Mouse (Mus musculus) MEL (cell line): ENCODE results near the gene Ppfibp1. TPM values are rescaled to one million over a fixed set of nuclear protein-coding genes. Genes with fewer than 3 reads are reported as not detected.

Experiments
- DNase-seq: peaks from one replicate; pipeline ENCODE4 v3.0.0; 2011; ENCODE audit warnings: low read depth, low spot score
- H3K27ac ChIP-seq: 2 replicates; pipeline ENCODE4 v1.5.1; 2012; ENCODE audit warnings: low read depth, mild to moderate bottlenecking, control low read depth, low read length, moderate library complexity; ENCODE audit not compliant: control insufficient read depth
- H3K27me3 ChIP-seq, 2 experiments: fragments of 150-350 bp in 1 of 2; sonication (generic) in 1 of 2; 2 replicates each; pipeline ENCODE4 v1.6.1; 2012; ENCODE audit warnings: low read length in 2 of 2, mild to moderate bottlenecking in 2 of 2, improper control_type of control experiment in 1 of 2, moderate library complexity in 1 of 2; ENCODE audit not compliant: insufficient read depth in 2 of 2, control insufficient read depth in 1 of 2
- H3K36me3 ChIP-seq, 2 experiments: 2 replicates each; pipeline ENCODE4 v1.6.1; 2012 to 2014; ENCODE audit warnings: low read length in 2 of 2, improper control_type of control experiment in 1 of 2, inconsistent platforms in 1 of 2, mild to moderate bottlenecking in 1 of 2; ENCODE audit not compliant: insufficient read depth in 2 of 2, control insufficient read depth in 1 of 2
- H3K4me1 ChIP-seq, 2 experiments: fragments of 150-350 bp in 1 of 2; sonication (generic) in 1 of 2; 2 replicates each; pipeline ENCODE4 v1.6.1; 2012; ENCODE audit warnings: low read length in 2 of 2, improper control_type of control experiment in 1 of 2, mild to moderate bottlenecking in 1 of 2; ENCODE audit not compliant: insufficient read depth in 2 of 2, control insufficient read depth in 1 of 2
- H3K4me3 ChIP-seq, 2 experiments: fragments of 150-350 bp in 1 of 2; sonication (generic) in 1 of 2; 2 replicates each; pipeline ENCODE4 v1.5.1; 2012; ENCODE audit warnings: low read depth in 2 of 2, low read length in 2 of 2, mild to moderate bottlenecking in 2 of 2, moderate library complexity in 2 of 2, control low read depth in 1 of 2, improper control_type of control experiment in 1 of 2; ENCODE audit not compliant: control insufficient read depth in 1 of 2, insufficient read depth in 1 of 2
- H3K79me2 ChIP-seq: 2 replicates; pipeline ENCODE4 v1.6.1; 2012; ENCODE audit warnings: mild to moderate bottlenecking, low read length, moderate library complexity; ENCODE audit not compliant: control insufficient read depth, poor library complexity, insufficient read depth
- H3K9ac ChIP-seq: 2 replicates; pipeline ENCODE4 v1.6.1; 2012; ENCODE audit warnings: low read depth, mild to moderate bottlenecking, control low read depth, low read length, moderate library complexity; ENCODE audit not compliant: control insufficient read depth, poor library complexity, severe bottlenecking
- H3K9me3 ChIP-seq: fragments of 150-350 bp; sonication (generic); replicated peaks from 2 replicates; pipeline ENCODE4 v1.6.1; 2012; ENCODE audit warnings: mild to moderate bottlenecking, low read length, improper control_type of control experiment, moderate library complexity; ENCODE audit not compliant: insufficient read depth
- BHLHE40 ChIP-seq: IDR thresholded peaks from 2 replicates; pipeline ENCODE4 v1.6.1; 2012; ENCODE audit warnings: low read depth, mild to moderate bottlenecking, inconsistent platforms, low read length, improper control_type of control experiment, borderline replicate concordance
- CTCF ChIP-seq, 3 experiments: IDR thresholded peaks in 2 of 3; conservative IDR thresholded peaks in 1 of 3; 2 replicates each; pipeline ENCODE4 v1.5.1; 2011 to 2012; ENCODE audit warnings: low read length in 3 of 3, low read depth in 2 of 3, mild to moderate bottlenecking in 2 of 3, improper control_type of control experiment in 1 of 3, inconsistent platforms in 1 of 3, mixed read lengths in 1 of 3, moderate library complexity in 1 of 3; ENCODE audit not compliant: control insufficient read depth in 1 of 3, insufficient read depth in 1 of 3, poor library complexity in 1 of 3, severe bottlenecking in 1 of 3
- ETS1 ChIP-seq: IDR thresholded peaks from 2 replicates; pipeline ENCODE4 v1.6.1; 2012; ENCODE audit warnings: low read depth, mild to moderate bottlenecking, inconsistent platforms, low read length, improper control_type of control experiment, moderate library complexity
- GABPA ChIP-seq: IDR thresholded peaks from 2 replicates; pipeline ENCODE4 v1.6.1; 2012; ENCODE audit warnings: low read depth, mild to moderate bottlenecking, inconsistent platforms, low read length, improper control_type of control experiment, moderate library complexity
- KAT2A ChIP-seq: conservative IDR thresholded peaks from 2 replicates; pipeline ENCODE4 v1.6.1; 2012; ENCODE audit warnings: low read depth, low read length, improper control_type of control experiment, inconsistent platforms
- MAZ ChIP-seq: IDR thresholded peaks from 2 replicates; pipeline ENCODE4 v1.6.1; 2012; ENCODE audit warnings: low read depth, mild to moderate bottlenecking, inconsistent platforms, low read length, improper control_type of control experiment
- MYC ChIP-seq: IDR thresholded peaks from 2 replicates; pipeline ENCODE4 v1.6.1; 2011; ENCODE audit warnings: low read depth, mild to moderate bottlenecking, low read length, improper control_type of control experiment, moderate library complexity
- NELFE ChIP-seq: IDR thresholded peaks from 2 replicates; pipeline ENCODE4 v1.6.1; 2011; ENCODE audit warnings: low read depth, low read length, improper control_type of control experiment
- NRF1 ChIP-seq: IDR thresholded peaks from 2 replicates; pipeline ENCODE4 v1.6.1; 2014; ENCODE audit warnings: low read depth, mild to moderate bottlenecking, inconsistent platforms, low read length, improper control_type of control experiment, moderate library complexity; ENCODE audit not compliant: poor library complexity, insufficient read depth, severe bottlenecking
- POLR2A ChIP-seq, 2 experiments: IDR thresholded peaks; 2 replicates each; pipeline ENCODE4 v1.6.1; 2011 to 2012; ENCODE audit warnings: low read length in 2 of 2, mild to moderate bottlenecking in 2 of 2, control low read depth in 1 of 2, improper control_type of control experiment in 1 of 2, low read depth in 1 of 2, moderate library complexity in 1 of 2; ENCODE audit not compliant: control insufficient read depth in 1 of 2, insufficient read depth in 1 of 2, poor library complexity in 1 of 2
- POLR2AphosphoS2 ChIP-seq: IDR thresholded peaks from 2 replicates; pipeline ENCODE4 v1.6.1; 2011; ENCODE audit warnings: low read length, improper control_type of control experiment
- POLR2AphosphoS5 ChIP-seq: IDR thresholded peaks from 2 replicates; pipeline ENCODE4 v1.6.1; 2012; ENCODE audit warnings: low read depth, borderline replicate concordance, mild to moderate bottlenecking, inconsistent platforms, low read length, moderate library complexity, mixed read lengths
- RAD21 ChIP-seq: IDR thresholded peaks from 2 replicates; pipeline ENCODE4 v1.6.1; 2011; ENCODE audit warnings: mild to moderate bottlenecking, low read depth, low read length, improper control_type of control experiment
- RCOR1 ChIP-seq: IDR thresholded peaks from 2 replicates; pipeline ENCODE4 v1.6.1; 2012; ENCODE audit warnings: low read depth, mild to moderate bottlenecking, inconsistent platforms, low read length, improper control_type of control experiment
- SIN3A ChIP-seq: IDR thresholded peaks from 2 replicates; pipeline ENCODE4 v1.6.1; 2012; ENCODE audit warnings: low read length, improper control_type of control experiment, inconsistent platforms
- TAL1 ChIP-seq: IDR thresholded peaks from 2 replicates; pipeline ENCODE4 v1.6.1; 2012; ENCODE audit warnings: mild to moderate bottlenecking, inconsistent platforms, low read length, moderate library complexity, mixed read lengths
- TBP ChIP-seq: IDR thresholded peaks from 2 replicates; pipeline ENCODE4 v1.8.0; 2011; ENCODE audit warnings: low read depth, low read length, improper control_type of control experiment
- TCF12 ChIP-seq: IDR thresholded peaks from 2 replicates; pipeline ENCODE4 v1.6.1; 2014; ENCODE audit warnings: low read depth, mild to moderate bottlenecking, inconsistent platforms, low read length, improper control_type of control experiment, moderate library complexity
- USF1 ChIP-seq: IDR thresholded peaks from 2 replicates; pipeline ENCODE4 v1.6.1; 2014; ENCODE audit warnings: low read depth, mild to moderate bottlenecking, inconsistent platforms, low read length, improper control_type of control experiment, moderate library complexity
- ZMIZ1 ChIP-seq: IDR thresholded peaks from 2 replicates; pipeline ENCODE4 v1.6.1; 2012; ENCODE audit warnings: low read depth, mild to moderate bottlenecking, inconsistent platforms, low read length, improper control_type of control experiment, moderate library complexity
- ZNF384 ChIP-seq: IDR thresholded peaks from 2 replicates; pipeline ENCODE4 v1.6.1; 2012; ENCODE audit warnings: low read depth, mild to moderate bottlenecking, inconsistent platforms, low read length, improper control_type of control experiment
- polyA plus RNA-seq, 2 experiments: library from polyadenylated mRNA; stranded (reverse) in 1 of 2; unstranded in 1 of 2; fragments of >175 nt in 1 of 2; fragments of >200 nt in 1 of 2; gene quantifications; 2 replicates each; pipeline versions ENCODE4 v1.2.1 to v1.2.4; 2012; ENCODE audit warnings: low replicate concordance in 2 of 2, low read depth in 1 of 2; ENCODE audit not compliant: insufficient read length in 2 of 2, insufficient read depth in 1 of 2, missing spikeins in 1 of 2
- total RNA-seq: library from RNA; depleted of rRNA; stranded (reverse); fragments of 300-350 nt; gene quantifications from 2 replicates; pipeline ENCODE4 v1.2.3, GENCODE M21; 2012

The Ppfibp1 gene
- total and polyA plus RNA-seq, 3 experiments: 12.2 to 14.6 TPM; not detected in 1

GRCm38 (mm10) chr6:147030096-147030885, 142.0 kb downstream of the Ppfibp1 start:
- H3K4me3 ChIP-seq: no peak overlapping the region
- no peaks in the 10 kb centered on the region for H3K4me1 ChIP-seq
- no peak overlapping the region for H3K9ac ChIP-seq
- no peak overlapping the region for H3K27ac ChIP-seq
- no peaks in the 10 kb centered on the region for H3K27me3 ChIP-seq
- H3K9me3 ChIP-seq: no peaks in the 10 kb centered on the region
- DNase-seq: no peak
- H3K36me3 ChIP-seq: no peaks in the 10 kb centered on the region; a peak in 1 of 4 replicates
- no peaks in the 10 kb centered on the region for H3K79me2 ChIP-seq
- TF ChIP-seq KAT2A: no peak

- Histone ChIP-seq H3K36me3 (no peaks in the 10 kb centered on the region), H3K27ac (no peak within 1 kb of the TSS), H3K4me1 (no peaks in the 10 kb centered on the region), H3K27me3 (no peaks in the 10 kb centered on the region), H3K4me3 (no peak within 1 kb of the TSS)
- TF ChIP-seq RAD21 (no peak), MAZ (no peak), GABPA (no peak)
- TF ChIP-seq, all 39 proteins: peak for 0
- Histone ChIP-seq H3K9ac (no peak within 1 kb of the TSS), H3K9me3 (no peaks in the 10 kb centered on the region), H3K79me2 (no peaks in the 10 kb centered on the region)
- DNase-seq: no peak
Measured at GRCm38 (mm10) chr6:147032303-147032925, 144.1 kb downstream of the Ppfibp1 start, which contains the start of gene Rep15. Rep15 (plus strand) TSS chr6:147032584.

- Histone ChIP-seq H3K9me3 (no peaks in the 10 kb centered on the region), H3K36me3 (peaks cover 2 to 8% of the 10 kb centered on the region in 2 experiments; a peak in 3 of 4 replicates), H3K27me3 (no peaks in the 10 kb centered on the region), H3K4me3 (peak within 1 kb of the TSS; percentile 73 to 95), H3K9ac (peak within 1 kb of the TSS; percentile 96), H3K79me2 (peaks cover 30% of the 10 kb centered on the region), H3K4me1 (peaks cover 0 to 9% of the 10 kb centered on the region in 2 experiments; a peak in 1 of 4 replicates), H3K27ac (peak within 1 kb of the TSS; percentile 68)
- peak; percentile 95 for DNase-seq
- TF ChIP-seq POLR2A (IDR thresholded peaks at IDR 0.05; ENCODE audit: control insufficient read depth in 1 of 2, insufficient read depth in 1 of 2, low read depth in 1 of 2, low read length in 2 of 2, poor library complexity in 1 of 2) (peak; percentile 97 to 98), TBP (peak; percentile 91), TAL1 (no peak), POLR2AphosphoS5 (no peak; the same call in 1 of the 2 replicates), NRF1 (peak; percentile 29; the same call in 1 of the 2 replicates), ZNF384 (no peak), TCF12 (peak; percentile 86), POLR2AphosphoS2 (peak; percentile 93), RCOR1 (0 out of 2 replicates have a peak, but pooled peaks have one; percentile 37), BHLHE40 (no peak), SIN3A (peak; percentile 90), MYC (peak; percentile 96), CTCF (IDR thresholded peaks at IDR 0.05 in 2 of 3, conservative IDR thresholded peaks at IDR 0.05 in 1 of 3; ENCODE audit: control insufficient read depth in 1 of 3, insufficient read depth in 1 of 3, low read depth in 2 of 3, low read length in 3 of 3, poor library complexity in 1 of 3, severe bottlenecking in 1 of 3) (no peak), ETS1 (peak; percentile 47; the same call in 1 of the 2 replicates), GABPA (no peak), NELFE (peak; percentile 98), USF1 (peak; percentile 6; the same call in 1 of the 2 replicates), ZMIZ1 (peak; percentile 90)
Measured at GRCm38 (mm10) chr6:147042291-147043290, 154.3 kb downstream of the Ppfibp1 start, which contains the start of gene Mrps35. Mrps35 (plus strand) TSS chr6:147042764.
